Mouse (Mus musculus): Measurements from ENCODE around the gene Twist2.

GRCm38 (mm10) chr1:91839557-91839956 is 38.3 kb downstream of the Twist2 start:
- TF ChIP-seq CTCF (IDR thresholded peaks at IDR 0.05) (no peak), EP300 (IDR thresholded peaks at IDR 0.05) (no peak)
